Mouse (Mus musculus): ENCODE results near the gene Isg15. TPM values are rescaled to one million over a fixed set of nuclear protein-coding genes. Genes with fewer than 3 reads are reported as not detected.

The Isg15 gene
- polyA plus RNA-seq, 2 experiments: 1.3 to 5.8 TPM

DNA sequence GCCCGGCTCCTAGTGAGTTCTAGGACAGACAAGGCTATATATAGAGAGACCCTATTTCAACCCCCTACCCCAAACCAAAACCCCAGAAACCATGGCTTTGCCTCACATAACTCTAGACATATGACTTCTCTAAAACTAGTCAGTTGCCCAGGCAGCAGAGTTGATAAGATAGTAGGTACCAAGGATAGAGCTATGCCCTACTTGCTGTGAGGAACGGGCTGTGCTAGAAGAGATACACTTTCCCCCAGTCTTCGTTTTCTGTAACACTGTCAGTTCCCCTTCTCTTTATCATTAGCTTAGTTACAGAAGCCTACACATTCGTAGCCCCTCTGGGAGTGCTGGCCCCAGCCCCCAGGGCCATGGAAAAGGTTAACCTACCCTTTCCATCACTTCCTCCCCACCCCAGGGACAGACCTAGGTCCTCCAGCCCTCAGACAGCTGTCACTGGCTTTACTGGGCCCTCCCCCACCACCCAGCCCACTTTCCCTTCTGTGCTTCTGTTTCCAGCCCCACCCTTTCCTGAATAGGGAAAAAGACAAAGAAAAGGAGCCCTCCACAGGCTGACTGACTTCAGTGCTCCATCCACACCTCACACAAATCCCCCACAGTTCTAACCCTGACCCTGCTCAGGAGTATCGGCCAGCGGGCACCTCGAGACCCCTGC, 16.2 kb downstream of the Isg15 start:
- no peak; the same call in 1 of the 2 replicates for ATAC-seq (ENCODE audit: insufficient read depth)

DNA sequence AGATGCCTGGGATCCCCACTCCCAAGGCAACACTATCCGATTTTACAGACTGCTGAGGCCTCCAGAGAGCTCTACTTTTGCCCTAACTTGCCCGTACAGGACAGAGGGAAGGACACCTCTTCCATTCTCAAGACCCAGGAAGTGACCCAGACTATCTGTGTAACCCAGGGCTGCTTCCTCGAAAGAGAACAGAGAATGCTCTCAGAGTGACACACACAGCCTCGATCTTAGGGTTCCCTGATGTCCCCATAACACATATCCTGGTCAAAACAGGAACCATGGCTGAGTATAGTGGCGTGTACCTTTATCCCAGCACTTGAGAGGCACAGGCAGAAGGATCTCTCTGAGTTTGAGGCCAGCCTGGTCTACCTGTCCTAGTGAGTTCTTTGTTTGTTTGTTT, 16.9 kb downstream of the Isg15 start:
- no peak for ATAC-seq (ENCODE audit: insufficient read depth)
- Histone ChIP-seq H3K36me3 (replicated peaks; ENCODE audit: control insufficient read depth, insufficient read depth, low read depth) (no peaks in the 10 kb centered on the region; the same call in 1 of the 2 replicates), H3K9me3 (ENCODE audit: control insufficient read depth, low read length) (no peaks in the 10 kb centered on the region), H3K4me3 (ENCODE audit: insufficient read depth in 1 of 2, low read depth in 2 of 2, low read length in 2 of 2) (no peak overlapping the region), H3K9ac (replicated peaks) (no peak overlapping the region), H3K4me2 (ENCODE audit: low read depth) (no peak overlapping the region), H3K4me1 (replicated peaks; ENCODE audit: control insufficient read depth in 2 of 2, insufficient read depth in 2 of 2, low read length in 1 of 2) (peaks cover 13 to 30% of the 10 kb centered on the region in 2 experiments), H3K27me3 (ENCODE audit: control insufficient read depth, insufficient read depth, low read length) (no peaks in the 10 kb centered on the region), H3K27ac (no peak overlapping the region)
- TF ChIP-seq CTCF (IDR thresholded peaks at IDR 0.05; ENCODE audit: low read depth): no peak
- TF ChIP-seq EP300 (IDR thresholded peaks at IDR 0.05; ENCODE audit: low read depth): no peak
- 43% methylated on average over 5 of the region's 5 CpGs for WGBS (ENCODE audit: insufficient replicate concordance)
- DNase-seq (ENCODE audit: low read depth in 3 of 3, low spot score in 3 of 3): no peak

More for the DNA sequence above, 16.2 kb downstream of the Isg15 start:
- H3K9me3 ChIP-seq (ENCODE audit: control insufficient read depth, low read length): no peaks in the 10 kb centered on the region
- no peak overlapping the region for H3K4me3 ChIP-seq (ENCODE audit: insufficient read depth in 1 of 2, low read depth in 2 of 2, low read length in 2 of 2)
- no peak for DNase-seq (ENCODE audit: low read depth in 3 of 3, low spot score in 3 of 3)
- H3K36me3 ChIP-seq (replicated peaks; ENCODE audit: control insufficient read depth, insufficient read depth, low read depth): no peaks in the 10 kb centered on the region
- no peak overlapping the region for H3K27ac ChIP-seq
- no peaks in the 10 kb centered on the region for H3K27me3 ChIP-seq (ENCODE audit: control insufficient read depth, insufficient read depth, low read length)
- peaks cover 17 to 37% of the 10 kb centered on the region in 2 experiments for H3K4me1 ChIP-seq (replicated peaks; ENCODE audit: control insufficient read depth in 2 of 2, insufficient read depth in 2 of 2, low read length in 1 of 2)
- peak overlapping the region; percentile 22; the same call in 1 of the 2 replicates for H3K4me2 ChIP-seq (ENCODE audit: low read depth)
- TF ChIP-seq EP300 (IDR thresholded peaks at IDR 0.05; ENCODE audit: low read depth) (no peak), CTCF (IDR thresholded peaks at IDR 0.05; ENCODE audit: low read depth) (no peak)
- WGBS (ENCODE audit: insufficient replicate concordance): 47% methylated on average over 7 of the region's 7 CpGs
- H3K9ac ChIP-seq (replicated peaks): no peak overlapping the region

DNA sequence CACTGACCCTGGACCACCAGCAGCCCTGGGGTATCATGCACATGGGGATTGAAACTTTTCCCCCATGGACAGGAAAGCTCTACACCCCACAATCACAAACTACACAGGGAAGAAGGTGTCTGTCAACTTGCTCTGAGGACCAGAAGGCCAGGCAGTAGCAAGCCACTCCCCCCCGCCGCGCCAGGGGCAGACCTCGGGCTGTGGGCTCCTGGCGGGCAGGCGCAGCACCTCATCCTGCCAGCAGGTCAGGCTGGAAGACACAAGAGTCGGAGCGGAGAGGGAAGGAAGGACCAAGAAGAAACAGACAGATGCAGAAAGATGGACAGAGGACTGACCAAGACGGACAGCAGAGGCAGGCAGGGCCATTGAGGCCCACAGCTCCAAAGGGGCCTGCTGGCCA, 23.0 kb downstream of the Isg15 start:
- no peak overlapping the region for H3K4me3 ChIP-seq (ENCODE audit: insufficient read depth in 1 of 2, low read depth in 2 of 2, low read length in 2 of 2)
- 91% methylated on average over 9 of the region's 9 CpGs for WGBS (ENCODE audit: insufficient replicate concordance)
- TF ChIP-seq EP300 (IDR thresholded peaks at IDR 0.05; ENCODE audit: low read depth) (no peak), CTCF (IDR thresholded peaks at IDR 0.05; ENCODE audit: low read depth) (no peak)
- no peak overlapping the region for H3K9ac ChIP-seq (replicated peaks)
- ATAC-seq (ENCODE audit: insufficient read depth) (no peak), DNase-seq (ENCODE audit: low read depth in 3 of 3, low spot score in 3 of 3) (no peak)
- no peaks in the 10 kb centered on the region for H3K27me3 ChIP-seq (ENCODE audit: control insufficient read depth, insufficient read depth, low read length)
- H3K36me3 ChIP-seq (replicated peaks; ENCODE audit: control insufficient read depth, insufficient read depth, low read depth): no peaks in the 10 kb centered on the region; the same call in 1 of the 2 replicates
- no peaks in the 10 kb centered on the region for H3K9me3 ChIP-seq (ENCODE audit: control insufficient read depth, low read length)
- H3K4me2 ChIP-seq (ENCODE audit: low read depth): no peak overlapping the region
- H3K4me1 ChIP-seq (replicated peaks; ENCODE audit: control insufficient read depth in 2 of 2, insufficient read depth in 2 of 2, low read length in 1 of 2): no peaks in the 10 kb centered on the region
- H3K27ac ChIP-seq: no peak overlapping the region

DNA sequence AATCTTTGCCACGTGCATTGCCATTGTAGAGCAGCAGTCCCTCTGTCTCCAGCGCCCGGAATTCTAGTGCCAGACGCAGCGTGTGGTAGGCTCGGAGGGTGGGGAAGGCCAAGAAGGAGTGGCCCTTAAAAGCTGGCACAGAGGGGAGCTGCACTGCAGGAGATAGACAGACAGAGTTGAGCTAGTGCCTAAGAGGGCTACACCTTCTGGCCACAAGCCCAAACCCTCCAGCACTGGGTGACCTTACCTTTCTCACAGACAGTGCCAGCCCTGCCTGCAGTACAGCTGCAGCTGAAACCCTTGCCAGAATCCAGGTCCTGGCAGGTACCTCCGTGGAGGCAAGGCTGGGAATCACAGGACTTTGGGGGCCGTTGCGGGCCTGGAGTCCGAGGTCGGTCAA, 28.8 kb downstream of the Isg15 start:
- H3K36me3 ChIP-seq (replicated peaks; ENCODE audit: control insufficient read depth, insufficient read depth, low read depth): no peaks in the 10 kb centered on the region
- H3K4me2 ChIP-seq (ENCODE audit: low read depth): no peak overlapping the region
- no peak overlapping the region for H3K4me3 ChIP-seq (ENCODE audit: insufficient read depth in 1 of 2, low read depth in 2 of 2, low read length in 2 of 2)
- H3K27me3 ChIP-seq (ENCODE audit: control insufficient read depth, insufficient read depth, low read length): no peaks in the 10 kb centered on the region
- WGBS (ENCODE audit: insufficient replicate concordance): 81% methylated on average over 11 of the region's 11 CpGs
- TF ChIP-seq CTCF (IDR thresholded peaks at IDR 0.05; ENCODE audit: low read depth) (no peak), EP300 (IDR thresholded peaks at IDR 0.05; ENCODE audit: low read depth) (no peak)
- DNase-seq (ENCODE audit: low read depth in 3 of 3, low spot score in 3 of 3) (no peak), ATAC-seq (ENCODE audit: insufficient read depth) (no peak)
- H3K4me1 ChIP-seq (replicated peaks; ENCODE audit: control insufficient read depth in 2 of 2, insufficient read depth in 2 of 2, low read length in 1 of 2): no peaks in the 10 kb centered on the region
- no peak overlapping the region for H3K9ac ChIP-seq (replicated peaks)
- H3K27ac ChIP-seq: no peak overlapping the region
- H3K9me3 ChIP-seq (ENCODE audit: control insufficient read depth, low read length): no peaks in the 10 kb centered on the region

DNA sequence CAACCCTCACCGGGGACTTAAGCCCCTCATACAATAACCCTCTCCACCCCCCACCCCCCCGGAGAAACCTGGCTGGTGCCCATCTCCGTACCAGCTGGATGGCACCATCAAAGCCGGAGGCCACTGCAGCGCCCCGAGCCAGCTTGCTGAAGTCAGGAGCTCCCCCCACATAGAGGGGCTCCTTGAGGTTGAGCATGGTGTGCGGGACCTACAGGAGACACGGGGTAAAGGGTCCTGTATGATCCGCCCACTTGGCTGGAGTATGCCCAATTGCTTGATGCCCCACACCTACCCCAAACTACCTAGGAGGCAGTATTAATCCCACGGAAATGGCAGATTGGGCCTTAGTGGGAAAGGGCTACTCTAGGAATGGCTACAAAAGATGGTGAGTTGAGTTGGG, 31.5 kb downstream of the Isg15 start:
- H3K27ac ChIP-seq: no peak overlapping the region
- no peak overlapping the region for H3K4me2 ChIP-seq (ENCODE audit: low read depth)
- H3K4me3 ChIP-seq (ENCODE audit: insufficient read depth in 1 of 2, low read depth in 2 of 2, low read length in 2 of 2): no peak overlapping the region
- H3K9me3 ChIP-seq (ENCODE audit: control insufficient read depth, low read length): no peaks in the 10 kb centered on the region
- no peak for ATAC-seq (ENCODE audit: insufficient read depth)
- no peak overlapping the region for H3K9ac ChIP-seq (replicated peaks)
- no peak for DNase-seq (ENCODE audit: low read depth in 3 of 3, low spot score in 3 of 3)
- H3K4me1 ChIP-seq (replicated peaks; ENCODE audit: control insufficient read depth in 2 of 2, insufficient read depth in 2 of 2, low read length in 1 of 2): no peaks in the 10 kb centered on the region
- TF ChIP-seq CTCF (IDR thresholded peaks at IDR 0.05; ENCODE audit: low read depth) (no peak), EP300 (IDR thresholded peaks at IDR 0.05; ENCODE audit: low read depth) (no peak)
- H3K36me3 ChIP-seq (replicated peaks; ENCODE audit: control insufficient read depth, insufficient read depth, low read depth): no peaks in the 10 kb centered on the region
- H3K27me3 ChIP-seq (ENCODE audit: control insufficient read depth, insufficient read depth, low read length): no peaks in the 10 kb centered on the region
- WGBS (ENCODE audit: insufficient replicate concordance): 83% methylated on average over 10 of the region's 10 CpGs

Measured in liver, embryonic 14.5 days (tissue).